Mouse (Mus musculus) hindbrain, embryonic 12.5 days (tissue): ENCODE measurements around the gene Pias1. TPM values are rescaled to one million over a fixed set of nuclear protein-coding genes. Genes with fewer than 3 reads are reported as not detected.
"Not testable (repeated sequence)": the region's sequence is repeated elsewhere in the genome, so short reads cannot be mapped to it uniquely, and the experiment has no call there.

Experiments used
- ATAC-seq: fragments of 200-750 bp; cut with Nextera tagmentation; 2 replicates; pipeline ENCODE4 v1.8.0; 2017; ENCODE audit warnings: moderate TSS enrichment; ENCODE audit not compliant: low FRiP score
- H3K27ac ChIP-seq: fragments of 300-500 bp; sonication (generic); 2 replicates; pipeline ENCODE4 v1.5.1; 2016; ENCODE audit warnings: mild to moderate bottlenecking
- H3K27me3 ChIP-seq: fragments of 300-500 bp; sonication (generic); 2 replicates; pipeline ENCODE4 v1.6.1; 2016; ENCODE audit warnings: mild to moderate bottlenecking
- H3K36me3 ChIP-seq: fragments of 300-500 bp; sonication (generic); 2 replicates; pipeline ENCODE4 v1.6.1; 2016; ENCODE audit warnings: mild to moderate bottlenecking
- H3K4me1 ChIP-seq: fragments of 300-500 bp; sonication (generic); 2 replicates; pipeline ENCODE4 v1.6.1; 2016
- H3K4me2 ChIP-seq: fragments of 300-500 bp; sonication (generic); replicated peaks from 2 replicates; pipeline ENCODE4 v1.6.1; 2016; ENCODE audit warnings: mild to moderate bottlenecking
- H3K4me3 ChIP-seq: fragments of 300-500 bp; sonication (generic); 2 replicates; pipeline ENCODE4 v1.5.1; 2016; ENCODE audit warnings: mild to moderate bottlenecking
- H3K9ac ChIP-seq: fragments of 300-500 bp; sonication (generic); 2 replicates; pipeline ENCODE4 v1.6.1; 2016; ENCODE audit warnings: mild to moderate bottlenecking, moderate library complexity
- H3K9me3 ChIP-seq: fragments of 300-500 bp; sonication (generic); replicated peaks from 2 replicates; pipeline ENCODE4 v1.6.1; 2016; ENCODE audit warnings: mild to moderate bottlenecking
- WGBS: fragments of 180-500 bp; shearing (Covaris S2); methylation state at CpG from one replicate; pipeline ENCODE4 v1.1.7; 2016; 5-methylcytosine and 5-hydroxymethylcytosine counted together
- polyA plus RNA-seq: library from polyadenylated mRNA; unstranded; fragments of >200 nt; fragmentation: Nextera tagmentation; extraction: Ambion mirVana; gene quantifications from 2 replicates; pipeline ENCODE4 v1.2.1, GENCODE M21; 2016

Gene Pias1
- polyA plus RNA-seq, 1 experiment from 2014 or later, result 62.3 TPM

GRCm38 (mm10) chr9:62876966-62877616 lies 110.6 kb downstream of the Pias1 start:
- Histone ChIP-seq H3K4me1 (no peaks in the 10 kb centered on the region), H3K27ac (no peak overlapping the region), H3K9ac (no peak overlapping the region), H3K27me3 (no peaks in the 10 kb centered on the region), H3K4me2 (no peak overlapping the region), H3K36me3 (peaks cover 17% of the 10 kb centered on the region), H3K4me3 (no peak overlapping the region), H3K9me3 (no peaks in the 10 kb centered on the region)
- WGBS, result 87% methylated on average over 7 of the region's 7 CpGs
- no peak for ATAC-seq

GRCm38 (mm10) chr9:62870728-62871127 lies 117.0 kb downstream of the Pias1 start:
- no peaks in the 10 kb centered on the region for H3K27me3 ChIP-seq

GRCm38 (mm10) chr9:62869236-62869635 lies 118.5 kb downstream of the Pias1 start:
- not testable (repeated sequence) for H3K4me2 ChIP-seq, H3K4me1 ChIP-seq, H3K27ac ChIP-seq, H3K4me3 ChIP-seq, ATAC-seq, H3K9me3 ChIP-seq, H3K27me3 ChIP-seq, H3K9ac ChIP-seq, H3K36me3 ChIP-seq
- WGBS, result 92% methylated on average over 4 of the region's 4 CpGs

More at GRCm38 (mm10) chr9:62870728-62871127, 117.0 kb downstream of the Pias1 start:
- H3K4me1 ChIP-seq, result no peaks in the 10 kb centered on the region
- ATAC-seq, result no peak
- H3K27ac ChIP-seq, result no peak overlapping the region
- H3K9me3 ChIP-seq, result no peaks in the 10 kb centered on the region
- no peaks in the 10 kb centered on the region for H3K36me3 ChIP-seq
- no peak overlapping the region for H3K4me3 ChIP-seq
- H3K9ac ChIP-seq, result no peak overlapping the region
- no peak overlapping the region for H3K4me2 ChIP-seq

- Histone ChIP-seq H3K4me2 (no peak overlapping the region), H3K9me3 (no peaks in the 10 kb centered on the region), H3K27ac (no peak overlapping the region), H3K36me3 (no peaks in the 10 kb centered on the region), H3K9ac (no peak overlapping the region), H3K4me3 (no peak overlapping the region), H3K27me3 (no peaks in the 10 kb centered on the region), H3K4me1 (peaks cover 20% of the 10 kb centered on the region)
- no peak for ATAC-seq
- 80% methylated on average over 4 of the region's 4 CpGs for WGBS
Measured at GRCm38 (mm10) chr9:62860866-62861265, 126.9 kb downstream of the Pias1 start.

- not testable (repeated sequence) for H3K4me2 ChIP-seq, H3K36me3 ChIP-seq, H3K9ac ChIP-seq, H3K27ac ChIP-seq, H3K27me3 ChIP-seq, H3K4me3 ChIP-seq, ATAC-seq, H3K9me3 ChIP-seq
- peaks cover 20% of the 10 kb centered on the region for H3K4me1 ChIP-seq
- WGBS, result 53% methylated on average over 7 of the region's 7 CpGs
Measured at GRCm38 (mm10) chr9:62860102-62860501, 127.6 kb downstream of the Pias1 start.

- WGBS, result 55% methylated on average over 8 of the region's 8 CpGs
- no peak overlapping the region for H3K4me3 ChIP-seq
- no peak overlapping the region for H3K4me2 ChIP-seq
- no peak for ATAC-seq
- H3K4me1 ChIP-seq, result peaks cover 25% of the 10 kb centered on the region
- H3K9me3 ChIP-seq, result no peaks in the 10 kb centered on the region
- no peaks in the 10 kb centered on the region for H3K27me3 ChIP-seq
- no peaks in the 10 kb centered on the region for H3K36me3 ChIP-seq
- H3K9ac ChIP-seq, result peak overlapping the region; percentile 19; the same call in 1 of the 2 replicates
- peak overlapping the region; percentile 6; the same call in 1 of the 2 replicates for H3K27ac ChIP-seq
Measured at GRCm38 (mm10) chr9:62858266-62859019, 129.3 kb downstream of the Pias1 start.

- Histone ChIP-seq H3K4me1 (peaks cover 25% of the 10 kb centered on the region), H3K4me2 (no peak within 1 kb of the TSS), H3K27me3 (no peaks in the 10 kb centered on the region), H3K9ac (peak within 1 kb of the TSS; percentile 19; the same call in 1 of the 2 replicates), H3K36me3 (no peaks in the 10 kb centered on the region), H3K4me3 (no peak within 1 kb of the TSS), H3K9me3 (no peaks in the 10 kb centered on the region), H3K27ac (peak within 1 kb of the TSS; percentile 6; the same call in 1 of the 2 replicates)
- ATAC-seq, result no peak
- 61% methylated on average over 20 of the region's 20 CpGs for WGBS
Measured at GRCm38 (mm10) chr9:62857719-62858261, 129.9 kb downstream of the Pias1 start, which contains the start of gene Calml4. Gene Calml4 (plus strand): TSS chr9:62858080.

GRCm38 (mm10) chr9:62857216-62857615 lies 130.5 kb downstream of the Pias1 start:
- H3K9ac ChIP-seq, result no peak overlapping the region
- no peak overlapping the region for H3K4me3 ChIP-seq
- H3K4me2 ChIP-seq, result no peak overlapping the region
- no peaks in the 10 kb centered on the region for H3K36me3 ChIP-seq
- no peaks in the 10 kb centered on the region for H3K27me3 ChIP-seq
- H3K4me1 ChIP-seq, result peaks cover 25% of the 10 kb centered on the region
- no peak overlapping the region for H3K27ac ChIP-seq
- H3K9me3 ChIP-seq, result no peaks in the 10 kb centered on the region
- no peak for ATAC-seq
- WGBS, result 88% methylated on average over 9 of the region's 9 CpGs

GRCm38 (mm10) chr9:62854483-62854882 lies 133.2 kb downstream of the Pias1 start:
- Histone ChIP-seq H3K9me3 (no peaks in the 10 kb centered on the region), H3K36me3 (no peaks in the 10 kb centered on the region), H3K27me3 (no peaks in the 10 kb centered on the region), H3K27ac (no peak overlapping the region), H3K4me3 (no peak overlapping the region), H3K4me2 (no peak overlapping the region), H3K4me1 (peaks cover 34% of the 10 kb centered on the region), H3K9ac (no peak overlapping the region)
- ATAC-seq, result no peak
- 68% methylated on average over 4 of the region's 4 CpGs for WGBS

GRCm38 (mm10) chr9:62851571-62851970 lies 136.2 kb downstream of the Pias1 start:
- Histone ChIP-seq H3K27ac (no peak overlapping the region), H3K4me2 (no peak overlapping the region), H3K4me1 (peaks cover 20% of the 10 kb centered on the region), H3K9me3 (no peaks in the 10 kb centered on the region), H3K27me3 (no peaks in the 10 kb centered on the region), H3K4me3 (no peak overlapping the region), H3K9ac (no peak overlapping the region), H3K36me3 (no peaks in the 10 kb centered on the region)
- ATAC-seq, result no peak
- 76% methylated on average over 2 of the region's 2 CpGs for WGBS

- Histone ChIP-seq H3K4me2 (no peak overlapping the region), H3K27ac (no peak overlapping the region), H3K36me3 (no peaks in the 10 kb centered on the region), H3K9me3 (no peaks in the 10 kb centered on the region), H3K27me3 (no peaks in the 10 kb centered on the region), H3K4me1 (peaks cover 15% of the 10 kb centered on the region), H3K4me3 (no peak overlapping the region), H3K9ac (no peak overlapping the region)
- ATAC-seq, result no peak; the same call in 1 of the 2 replicates
- WGBS, result 85% methylated on average over 3 of the region's 3 CpGs
Measured at GRCm38 (mm10) chr9:62848641-62849040, 139.1 kb downstream of the Pias1 start.

- peaks cover 15% of the 10 kb centered on the region for H3K4me1 ChIP-seq
- 4% methylated on average over 3 of the region's 3 CpGs for WGBS
- H3K4me2 ChIP-seq, result no peak overlapping the region
- H3K27ac ChIP-seq, result no peak overlapping the region
- 0 out of 2 replicates have a peak, but pooled peaks have one; percentile 27 for ATAC-seq
- H3K27me3 ChIP-seq, result no peaks in the 10 kb centered on the region
- H3K9me3 ChIP-seq, result no peaks in the 10 kb centered on the region
- no peaks in the 10 kb centered on the region for H3K36me3 ChIP-seq
- H3K4me3 ChIP-seq, result no peak overlapping the region
- no peak overlapping the region for H3K9ac ChIP-seq
Measured at GRCm38 (mm10) chr9:62847694-62848093, 140.0 kb downstream of the Pias1 start.
